Comparison of ENCODE assay signal across 8 mouse cellular contexts in the genomic region with DNA sequence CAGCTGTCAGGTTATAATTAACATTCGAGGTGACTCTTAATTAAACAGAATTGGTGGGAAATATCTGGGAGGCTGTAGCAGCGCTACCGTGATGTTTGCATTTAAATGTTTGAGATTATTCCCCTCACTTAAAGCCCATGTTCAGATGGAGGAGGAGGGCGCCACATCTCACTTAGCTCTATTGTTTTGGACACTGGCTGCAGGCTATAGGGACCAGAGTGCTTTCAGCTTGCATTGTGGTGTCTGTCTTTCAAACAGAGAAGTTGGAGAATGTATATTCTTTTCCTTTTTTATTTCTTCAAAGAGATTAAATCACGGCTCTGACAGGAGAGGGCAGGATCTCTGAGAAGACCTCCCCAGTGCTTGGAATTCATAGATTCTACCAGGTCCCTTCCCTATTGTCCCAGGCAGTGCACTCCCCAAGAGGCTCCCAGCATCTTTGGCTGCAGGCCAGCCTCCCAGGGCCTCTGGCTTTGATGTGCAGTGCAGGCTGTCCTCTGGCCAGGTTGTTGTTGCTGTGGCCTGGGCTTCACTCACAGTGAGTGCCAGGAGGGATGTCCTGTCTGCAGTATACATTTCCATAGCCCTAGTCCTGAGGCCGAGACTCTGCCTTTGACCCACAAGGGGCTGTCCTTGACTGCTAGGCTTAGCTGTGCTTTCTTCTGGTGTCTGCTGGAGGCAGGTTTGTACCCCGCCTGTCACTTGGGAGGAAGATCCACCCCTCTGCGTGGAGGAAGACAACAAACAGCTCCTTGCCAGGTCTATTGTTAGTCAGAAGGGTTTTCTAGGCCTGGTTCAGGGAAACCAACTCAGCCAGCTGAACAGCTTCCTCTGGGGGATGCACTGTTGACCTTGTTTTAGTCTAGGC.
DNase-seq lines count a peak whose midpoint lies in the region; ATAC-seq and TF ChIP-seq lines count a peak whose summit lies in the region.

No protein-coding gene starts in this region.

- H3K27ac ChIP-seq in embryonic facial prominence, embryonic 15.5 days (replicated peaks) = peak overlapping the region; percentile 8; the same call in 1 of the 2 replicates
- H3K27ac ChIP-seq in heart, embryonic 15.5 days = peak overlapping the region; percentile 67
- H3K27ac ChIP-seq in kidney, postnatal 0 days = peak overlapping the region; percentile 19

- TF ChIP-seq POLR2A in myocyte (IDR thresholded peaks at IDR 0.05; ENCODE audit: insufficient read length, low read depth) = no peak

- no peak overlapping the region for H3K9ac ChIP-seq in embryonic facial prominence, embryonic 15.5 days
- no peak overlapping the region for H3K9ac ChIP-seq in heart, embryonic 15.5 days
- no peak overlapping the region for H3K9ac ChIP-seq in kidney, postnatal 0 days (ENCODE audit: low read depth, low read length)

- H3K4me2 ChIP-seq in embryonic facial prominence, embryonic 15.5 days (replicated peaks) = no peak overlapping the region
- H3K4me2 ChIP-seq in heart, embryonic 15.5 days = no peak overlapping the region
- no peak overlapping the region for H3K4me2 ChIP-seq in kidney, postnatal 0 days (ENCODE audit: low read length)
- H3K4me2 ChIP-seq in myocyte (ENCODE audit: low read depth) = peak overlapping the region; percentile 60

- 0 out of 2 replicates have a peak, but pooled peaks have one; percentile 1 for TF ChIP-seq CTCF in kidney, postnatal 0 days (IDR thresholded peaks at IDR 0.05; ENCODE audit: low read depth)

- peaks cover 20% of the 10 kb centered on the region; the same call in 1 of the 2 replicates for H3K4me1 ChIP-seq in embryonic facial prominence, embryonic 15.5 days
- peaks cover 35% of the 10 kb centered on the region for H3K4me1 ChIP-seq in heart, embryonic 15.5 days (replicated peaks)
- H3K4me1 ChIP-seq in kidney, postnatal 0 days (replicated peaks; ENCODE audit: insufficient read depth, low read length) = peaks cover 19% of the 10 kb centered on the region

- peaks cover 43% of the 10 kb centered on the region for H3K79me2 ChIP-seq in myocyte (ENCODE audit: control insufficient read depth, insufficient read depth)

- no peaks in the 10 kb centered on the region for H3K36me3 ChIP-seq in embryonic facial prominence, embryonic 15.5 days
- no peaks in the 10 kb centered on the region for H3K36me3 ChIP-seq in heart, embryonic 15.5 days
- no peaks in the 10 kb centered on the region for H3K36me3 ChIP-seq in kidney, postnatal 0 days (ENCODE audit: insufficient read depth, low read length)
- H3K36me3 ChIP-seq in myocyte (ENCODE audit: control insufficient read depth, insufficient read depth) = no peaks in the 10 kb centered on the region

- H3K27me3 ChIP-seq in embryonic facial prominence, embryonic 15.5 days = no peaks in the 10 kb centered on the region
- H3K27me3 ChIP-seq in heart, embryonic 15.5 days = no peaks in the 10 kb centered on the region
- H3K27me3 ChIP-seq in kidney, postnatal 0 days (ENCODE audit: insufficient read depth, low read length) = no peaks in the 10 kb centered on the region
- H3K27me3 ChIP-seq in myocyte (ENCODE audit: control insufficient read depth, insufficient read depth, insufficient read length) = no peaks in the 10 kb centered on the region

- peak; percentile 53 to 59 for DNase-seq in frontal cortex, postnatal 10 days (ENCODE audit: low spot score in 2 of 2)
- no peak for DNase-seq in frontal cortex, adult 2 months (ENCODE audit: extremely low spot score in 1 of 2, low spot score in 1 of 2)
- DNase-seq in adrenal gland, postnatal 10 days = peak; percentile 87
- DNase-seq in kidney, postnatal 0 days (ENCODE audit: low spot score) = peak; percentile 64

- H3K9me3 ChIP-seq in embryonic facial prominence, embryonic 15.5 days (replicated peaks) = no peaks in the 10 kb centered on the region
- H3K9me3 ChIP-seq in heart, embryonic 15.5 days (replicated peaks) = no peaks in the 10 kb centered on the region
- no peaks in the 10 kb centered on the region for H3K9me3 ChIP-seq in kidney, postnatal 0 days (replicated peaks; ENCODE audit: low read length)

- H3K4me3 ChIP-seq in embryonic facial prominence, embryonic 15.5 days (replicated peaks) = no peak overlapping the region
- no peak overlapping the region for H3K4me3 ChIP-seq in heart, embryonic 15.5 days
- no peak overlapping the region for H3K4me3 ChIP-seq in kidney, postnatal 0 days (replicated peaks; ENCODE audit: low read depth, low read length)
- H3K4me3 ChIP-seq in myocyte = no peak overlapping the region

- ATAC-seq in embryonic facial prominence, embryonic 15.5 days (ENCODE audit: insufficient number of reproducible peaks, low FRiP score, low TSS enrichment, low read depth) = peak; percentile 80
- peak; percentile 86 for ATAC-seq in heart, embryonic 15.5 days (replicated peaks; ENCODE audit: insufficient number of reproducible peaks, insufficient read depth, low FRiP score, low read depth)
- peak; percentile 75; the same call in 1 of the 2 replicates for ATAC-seq in kidney, postnatal 0 days (replicated peaks; ENCODE audit: low FRiP score, low read depth)
- no peak for ATAC-seq in megakaryocyte-erythroid progenitor cell, adult 5-6 weeks (replicated peaks; ENCODE audit: low FRiP score, low TSS enrichment, poor library complexity, severe bottlenecking)

- no peak overlapping the region for H3ac ChIP-seq in myocyte (ENCODE audit: control insufficient read depth, insufficient read length)

- WGBS in embryonic facial prominence, embryonic 15.5 days = 45% methylated on average over 8 of the region's 8 CpGs
- 41% methylated on average over 8 of the region's 8 CpGs for WGBS in heart, embryonic 15.5 days
- WGBS in kidney, postnatal 0 days = 55% methylated on average over 8 of the region's 8 CpGs

TF ChIP-seq in myocyte, 11 proteins besides CTCF, POLR2A, EP300 and RAD21:
- TF ChIP-seq MAX (IDR thresholded peaks at IDR 0.05; ENCODE audit: low read depth) = no peak
- no peak for TF ChIP-seq MYOG (IDR thresholded peaks at IDR 0.05; ENCODE audit: control insufficient read depth in 1 of 3, insufficient read depth in 1 of 3, insufficient read length in 2 of 3, low read depth in 2 of 3)
- TF ChIP-seq SRF (IDR thresholded peaks at IDR 0.05; ENCODE audit: control insufficient read depth, insufficient read length, low read depth) = no peak
- no peak for TF ChIP-seq CEBPB (IDR thresholded peaks at IDR 0.05; ENCODE audit: insufficient read depth, poor library complexity, severe bottlenecking)

Comparison
In these comparisons a context has a peak if more than half of its experiments do, and no peak if none do; other contexts are left out.
1. DNase-seq: peak in frontal cortex, postnatal 10 days (2 of 2), adrenal gland, postnatal 10 days (single experiment) and kidney, postnatal 0 days (single experiment); none in frontal cortex, adult 2 months (0 of 2).
2. H3K27ac ChIP-seq: peak in every context shown above with its lines; median percentile 67 in heart, embryonic 15.5 days; 19 in kidney, postnatal 0 days; 8 in embryonic facial prominence, embryonic 15.5 days.